Mouse (Mus musculus) ovary, adult 2 months (tissue): ENCODE data around the gene Cdkn2c. TPM values are rescaled to one million over a fixed set of nuclear protein-coding genes. Genes with fewer than 3 reads are reported as not detected.

ENCODE experiments used
- polyA plus RNA-seq: library from polyadenylated mRNA; depleted of rRNA; stranded (reverse); fragments of >200 nt; gene quantifications from 2 replicates; pipeline ENCODE4 v1.2.3, GENCODE M21; 2012; rRNA removed

Gene Cdkn2c
- polyA plus RNA-seq, result 13.8 and 14.6 TPM in 2 replicates

GRCm38 (mm10) chr4:109666461-109667269 lies at the start of gene Cdkn2c:
Cdkn2c (minus strand) TSS chr4:109667189.

GRCm38 (mm10) chr4:109676218-109677215 lies 9.5 kb upstream of the Cdkn2c start, which contains the start of gene Faf1:
Faf1 (plus strand) TSS chr4:109676588.

Other genes starting within 250 kb of the Cdkn2c start
- 56.1 and 99.4 TPM in 2 replicates for gene Rnf11, start 182.5 kb downstream of the Cdkn2c start, polyA plus RNA-seq
- gene 4930522H14Rik, start 135.9 kb downstream of the Cdkn2c start, polyA plus RNA-seq, result not detected in 2 replicates
- 12.0 and 14.5 TPM in 2 replicates for gene Faf1, start 9.4 kb upstream of the Cdkn2c start, polyA plus RNA-seq